Mouse (Mus musculus): ENCODE measurements at regions not wholly inside any gene's neighbourhood (a gene's known extent, or its start where the extent isn't known, plus 50 kb on each side); places are given as distances from the start of the nearest gene placed in this dataset.
"Not testable (repeated sequence)": the region's sequence is repeated elsewhere in the genome, so short reads cannot be mapped to it uniquely, and the experiment has no call there.

GRCm38 (mm10) chr13:28840142-28840541, 113.4 kb downstream of the Sox4 start:
- DNase-seq (ENCODE audit: low spot score): no peak

- no peak for DNase-seq (ENCODE audit: low spot score)
Observed at GRCm38 (mm10) chr13:28839084-28839483, 114.4 kb downstream of the Sox4 start.

- DNase-seq (ENCODE audit: low spot score): no peak
Observed at GRCm38 (mm10) chr13:28838216-28838615, 115.3 kb downstream of the Sox4 start.

- not testable (repeated sequence) for DNase-seq (ENCODE audit: low spot score)
Observed at GRCm38 (mm10) chr13:28837196-28837595, 116.3 kb downstream of the Sox4 start.

- DNase-seq (ENCODE audit: low spot score): no peak
Observed at GRCm38 (mm10) chr13:28833700-28834065, 119.8 kb downstream of the Sox4 start.

- no peak for DNase-seq (ENCODE audit: low spot score)
Observed at GRCm38 (mm10) chr13:28832855-28833699, 120.4 kb downstream of the Sox4 start.

- no peak for DNase-seq (ENCODE audit: low spot score)
Observed at GRCm38 (mm10) chr13:28826284-28826683, 127.2 kb downstream of the Sox4 start.

- no peak for DNase-seq (ENCODE audit: low spot score)
Observed at GRCm38 (mm10) chr13:28823985-28824384, 129.5 kb downstream of the Sox4 start.

- no peak for DNase-seq (ENCODE audit: low spot score)
Observed at GRCm38 (mm10) chr13:28823311-28823880, 130.1 kb downstream of the Sox4 start.

GRCm38 (mm10) chr13:28820868-28821533, 132.5 kb downstream of the Sox4 start:
- DNase-seq (ENCODE audit: low spot score): no peak

GRCm38 (mm10) chr13:28814127-28814526, 139.4 kb downstream of the Sox4 start:
- DNase-seq (ENCODE audit: low spot score): no peak

- DNase-seq (ENCODE audit: low spot score): no peak
Observed at GRCm38 (mm10) chr13:28811667-28812575, 141.6 kb downstream of the Sox4 start.

- DNase-seq (ENCODE audit: low spot score): no peak
Observed at GRCm38 (mm10) chr13:28811081-28811439, 142.5 kb downstream of the Sox4 start.

GRCm38 (mm10) chr13:28810326-28811080, 143.0 kb downstream of the Sox4 start:
- no peak for DNase-seq (ENCODE audit: low spot score)

GRCm38 (mm10) chr13:28805302-28805701, 148.2 kb downstream of the Sox4 start:
- DNase-seq (ENCODE audit: low spot score): no peak

- no peak for DNase-seq (ENCODE audit: low spot score)
Observed at GRCm38 (mm10) chr13:28801210-28801954, 152.1 kb downstream of the Sox4 start.

GRCm38 (mm10) chr13:28800676-28801075, 152.8 kb downstream of the Sox4 start:
- DNase-seq (ENCODE audit: low spot score): no peak

- DNase-seq (ENCODE audit: low spot score): no peak
Observed at GRCm38 (mm10) chr13:28799474-28799873, 154.0 kb downstream of the Sox4 start.

- no peak for DNase-seq (ENCODE audit: low spot score)
Observed at GRCm38 (mm10) chr13:28797617-28798475, 155.7 kb downstream of the Sox4 start.

GRCm38 (mm10) chr13:28795274-28795673, 158.2 kb downstream of the Sox4 start:
- no peak for DNase-seq (ENCODE audit: low spot score)
